Mouse (Mus musculus) liver, adult (tissue): ENCODE data around the gene Gm17655.
"Not testable (repeated sequence)": the region's sequence is repeated elsewhere in the genome, so short reads cannot be mapped to it uniquely, and the experiment has no call there.

Experiments used
- GATA4 ChIP-seq: IDR thresholded peaks from 2 replicates; pipeline ENCODE4 v1.6.1; 2014; ENCODE audit warnings: mild to moderate bottlenecking, low read length; ENCODE audit not compliant: insufficient replicate concordance

Gene Gm17655

DNA sequence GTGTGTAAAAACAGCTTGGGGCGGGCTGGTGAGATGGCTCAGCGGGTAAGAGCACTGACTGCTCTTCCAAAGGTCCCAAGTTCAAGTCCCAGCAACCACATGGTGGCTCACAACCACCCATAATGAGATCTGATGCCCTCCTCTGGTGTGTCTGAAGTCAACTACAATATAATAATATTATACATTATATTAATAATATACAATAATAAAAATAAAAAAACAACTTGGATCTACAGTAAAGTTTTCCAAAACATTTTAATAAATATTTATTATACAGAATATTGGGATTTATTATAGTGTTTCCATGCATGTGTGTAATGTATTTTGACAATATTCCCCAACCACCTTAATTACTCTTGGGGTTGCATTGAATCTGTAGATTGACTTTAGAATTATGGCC lies at the start of gene Gm17655:
Gm17655 (minus strand) TSS at position 101 of the 400 bp plus-strand sequence.
- not testable (repeated sequence) for TF ChIP-seq GATA4

- TF ChIP-seq GATA4, result no peak
These were observed 37.7 kb upstream of the Gm17655 start, which contains the start of gene Zfp605 for GRCm38 (mm10) chr5:110109991-110110441. Zfp605 (plus strand) TSS chr5:110110092.

- TF ChIP-seq GATA4, result no peak
These were observed 36.0 kb upstream of the Gm17655 start for GRCm38 (mm10) chr5:110108305-110108628.

DNA sequence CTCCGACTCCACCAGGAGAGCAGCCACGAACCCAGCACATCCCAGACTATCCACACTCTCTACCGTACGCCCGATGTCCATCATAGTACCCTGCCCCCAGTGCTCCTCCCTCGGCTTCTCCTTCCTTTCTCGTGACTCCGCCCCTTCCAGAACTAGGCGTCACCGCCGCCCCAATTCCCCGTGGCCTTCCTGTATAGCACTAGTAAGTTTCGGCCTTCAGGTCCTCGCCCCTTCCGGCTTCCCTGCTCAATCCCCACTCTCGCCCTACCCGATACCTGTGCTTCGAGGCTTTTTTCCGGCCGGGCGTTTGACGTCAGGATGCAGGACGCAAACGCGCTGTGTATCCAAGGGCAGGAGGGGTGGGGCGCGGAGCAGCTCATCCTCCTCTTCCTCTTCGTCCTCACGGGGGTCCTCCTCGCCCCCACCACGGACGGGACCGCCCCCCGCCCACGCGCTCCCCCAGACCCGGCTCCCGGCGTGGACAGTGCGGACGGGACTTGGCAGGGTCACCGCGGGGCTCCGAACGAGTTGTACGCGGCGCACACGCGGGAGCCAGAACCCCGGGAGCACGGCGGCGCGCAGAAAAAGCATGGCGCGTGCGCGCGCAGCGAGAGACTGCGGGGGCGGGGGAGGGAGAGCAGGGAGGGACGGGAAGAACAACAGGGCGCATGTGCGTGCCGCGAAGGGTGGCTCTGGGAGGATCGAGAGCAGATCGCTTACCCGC lies 35.4 kb upstream of the Gm17655 start, which contains the start of gene Gtpbp6:
Gtpbp6 (minus strand) TSS at position 617 of the 724 bp plus-strand sequence.
- TF ChIP-seq GATA4, result no peak

GRCm38 (mm10) chr5:110106901-110107564 lies 34.7 kb upstream of the Gm17655 start:
- TF ChIP-seq GATA4, result no peak

GRCm38 (mm10) chr5:110106140-110106871 lies 34.0 kb upstream of the Gm17655 start:
- no peak for TF ChIP-seq GATA4

DNA sequence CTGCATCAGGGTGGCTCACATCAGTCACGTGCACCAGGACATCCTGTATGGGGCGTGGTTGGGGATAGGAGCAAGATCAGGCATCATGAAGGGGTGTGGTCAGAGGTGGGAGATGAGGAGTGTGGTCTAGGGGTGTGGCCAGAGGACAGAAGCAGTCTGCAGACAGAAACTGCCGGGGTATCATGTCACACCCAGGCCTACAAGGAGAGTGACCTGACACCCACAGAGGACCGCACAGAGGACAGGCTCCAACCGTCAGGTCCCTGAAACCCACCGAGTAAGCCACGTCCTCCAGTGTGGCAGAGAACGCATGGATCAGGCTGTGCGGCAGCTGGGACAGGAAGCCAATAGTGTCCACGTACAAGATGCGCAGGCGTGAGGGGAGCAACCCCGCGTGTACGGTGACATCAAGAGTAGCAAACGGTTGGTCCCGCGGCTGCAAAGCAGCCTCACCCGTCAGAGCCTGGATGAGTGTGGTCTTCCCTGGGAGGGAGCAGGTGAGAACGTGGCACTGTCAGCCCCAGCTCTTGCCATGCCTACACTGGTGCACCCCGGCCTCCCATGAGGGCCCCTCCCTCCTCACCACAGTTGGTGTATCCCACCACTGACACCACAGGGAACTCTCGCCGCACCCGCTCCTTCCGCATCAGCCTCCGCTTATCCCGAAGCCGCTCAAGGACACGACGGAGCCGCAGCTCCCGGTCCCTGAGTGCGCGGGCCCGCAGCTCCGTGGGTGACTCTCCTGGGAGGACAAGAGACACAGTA lies 32.5 kb upstream of the Gm17655 start:
- TF ChIP-seq GATA4, result no peak

GRCm38 (mm10) chr5:110103901-110104615 lies 31.7 kb upstream of the Gm17655 start:
- no peak for TF ChIP-seq GATA4

- TF ChIP-seq GATA4, result no peak
These were observed 30.7 kb upstream of the Gm17655 start for GRCm38 (mm10) chr5:110102853-110103625.

DNA sequence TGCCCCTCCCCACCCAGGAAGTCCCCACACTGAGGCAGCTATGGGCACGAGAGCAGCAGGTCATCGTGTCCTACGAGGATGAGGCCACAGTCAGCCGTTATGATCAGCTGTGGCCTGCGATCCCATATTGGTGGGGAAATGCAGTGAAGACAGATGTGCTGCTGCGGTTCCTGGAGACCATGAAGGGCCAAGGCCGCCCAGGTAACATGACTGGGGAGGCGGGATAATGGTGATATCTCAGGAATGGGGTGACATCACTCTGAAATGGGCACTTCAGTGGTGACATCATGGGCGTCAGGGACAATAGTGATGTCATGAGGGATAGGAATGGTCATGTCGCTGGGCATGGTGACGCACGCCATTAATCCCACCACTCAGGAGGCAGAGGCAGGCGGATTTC lies 30.1 kb upstream of the Gm17655 start:
- no peak for TF ChIP-seq GATA4

GRCm38 (mm10) chr5:110101716-110102347 lies 29.5 kb upstream of the Gm17655 start:
- no peak for TF ChIP-seq GATA4

DNA sequence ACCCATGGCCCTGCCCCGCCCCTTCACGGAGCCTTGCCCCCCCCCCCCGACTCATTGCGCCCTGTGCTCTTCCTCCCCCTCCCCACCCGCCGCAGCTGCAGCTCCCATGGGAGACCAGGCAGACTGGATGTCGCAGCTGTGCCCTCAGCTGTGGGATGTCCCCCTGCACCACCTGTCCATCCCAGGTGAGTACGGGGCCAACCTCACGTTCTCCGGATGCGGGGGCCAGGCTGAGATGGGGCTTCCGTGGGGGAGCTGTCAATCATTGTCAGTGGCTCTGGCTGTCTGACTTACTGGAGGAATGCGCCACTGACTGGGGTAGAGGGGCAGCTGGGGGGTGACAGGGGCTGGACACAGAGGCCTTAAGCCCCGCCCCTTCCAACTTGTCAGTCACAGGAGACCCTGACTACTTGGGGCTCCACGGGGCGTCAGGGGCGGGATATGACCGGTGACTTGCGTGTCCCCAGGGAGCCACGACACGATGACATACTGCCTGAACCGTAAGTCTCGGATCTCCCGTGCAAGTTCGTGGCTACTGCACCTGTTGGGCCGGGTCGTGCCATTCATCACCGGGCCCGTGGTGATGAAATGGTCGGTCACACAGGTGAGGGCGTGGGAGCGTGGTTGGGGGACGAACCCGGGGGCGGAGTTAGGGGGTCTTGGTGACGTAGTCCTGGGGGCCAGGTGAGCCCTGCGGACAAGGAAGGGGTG lies 28.8 kb upstream of the Gm17655 start:
- no peak for TF ChIP-seq GATA4
